Mouse (Mus musculus) MEL (cell line): ENCODE measurements around the gene 4930415O20Rik. TPM values are rescaled to one million over a fixed set of nuclear protein-coding genes. Genes with fewer than 3 reads are reported as not detected.

Source experiments
- DNase-seq: peaks from one replicate; pipeline ENCODE4 v3.0.0; 2011; ENCODE audit warnings: low read depth, low spot score
- H3K27ac ChIP-seq: 2 replicates; pipeline ENCODE4 v1.5.1; 2012; ENCODE audit warnings: low read depth, mild to moderate bottlenecking, control low read depth, low read length, moderate library complexity; ENCODE audit not compliant: control insufficient read depth
- H3K27me3 ChIP-seq, 2 experiments: fragments of 150-350 bp in 1 of 2; sonication (generic) in 1 of 2; 2 replicates each; pipeline ENCODE4 v1.6.1; 2012; ENCODE audit warnings: low read length in 2 of 2, mild to moderate bottlenecking in 2 of 2, improper control_type of control experiment in 1 of 2, moderate library complexity in 1 of 2; ENCODE audit not compliant: insufficient read depth in 2 of 2, control insufficient read depth in 1 of 2
- H3K36me3 ChIP-seq, 2 experiments: 2 replicates each; pipeline ENCODE4 v1.6.1; 2012 to 2014; ENCODE audit warnings: low read length in 2 of 2, improper control_type of control experiment in 1 of 2, inconsistent platforms in 1 of 2, mild to moderate bottlenecking in 1 of 2; ENCODE audit not compliant: insufficient read depth in 2 of 2, control insufficient read depth in 1 of 2
- H3K4me1 ChIP-seq, 2 experiments: fragments of 150-350 bp in 1 of 2; sonication (generic) in 1 of 2; 2 replicates each; pipeline ENCODE4 v1.6.1; 2012; ENCODE audit warnings: low read length in 2 of 2, improper control_type of control experiment in 1 of 2, mild to moderate bottlenecking in 1 of 2; ENCODE audit not compliant: insufficient read depth in 2 of 2, control insufficient read depth in 1 of 2
- H3K4me3 ChIP-seq, 2 experiments: fragments of 150-350 bp in 1 of 2; sonication (generic) in 1 of 2; 2 replicates each; pipeline ENCODE4 v1.5.1; 2012; ENCODE audit warnings: low read depth in 2 of 2, low read length in 2 of 2, mild to moderate bottlenecking in 2 of 2, moderate library complexity in 2 of 2, control low read depth in 1 of 2, improper control_type of control experiment in 1 of 2; ENCODE audit not compliant: control insufficient read depth in 1 of 2, insufficient read depth in 1 of 2
- H3K79me2 ChIP-seq: 2 replicates; pipeline ENCODE4 v1.6.1; 2012; ENCODE audit warnings: mild to moderate bottlenecking, low read length, moderate library complexity; ENCODE audit not compliant: control insufficient read depth, poor library complexity, insufficient read depth
- H3K9ac ChIP-seq: 2 replicates; pipeline ENCODE4 v1.6.1; 2012; ENCODE audit warnings: low read depth, mild to moderate bottlenecking, control low read depth, low read length, moderate library complexity; ENCODE audit not compliant: control insufficient read depth, poor library complexity, severe bottlenecking
- H3K9me3 ChIP-seq: fragments of 150-350 bp; sonication (generic); replicated peaks from 2 replicates; pipeline ENCODE4 v1.6.1; 2012; ENCODE audit warnings: mild to moderate bottlenecking, low read length, improper control_type of control experiment, moderate library complexity; ENCODE audit not compliant: insufficient read depth
- BHLHE40 ChIP-seq: IDR thresholded peaks from 2 replicates; pipeline ENCODE4 v1.6.1; 2012; ENCODE audit warnings: low read depth, mild to moderate bottlenecking, inconsistent platforms, low read length, improper control_type of control experiment, borderline replicate concordance
- CHD1 ChIP-seq: IDR thresholded peaks from 2 replicates; pipeline ENCODE4 v1.6.1; 2012; ENCODE audit warnings: low read depth, mild to moderate bottlenecking, inconsistent platforms, low read length, improper control_type of control experiment
- CTCF ChIP-seq, 3 experiments: IDR thresholded peaks in 2 of 3; conservative IDR thresholded peaks in 1 of 3; 2 replicates each; pipeline ENCODE4 v1.5.1; 2011 to 2012; ENCODE audit warnings: low read length in 3 of 3, low read depth in 2 of 3, mild to moderate bottlenecking in 2 of 3, improper control_type of control experiment in 1 of 3, inconsistent platforms in 1 of 3, mixed read lengths in 1 of 3, moderate library complexity in 1 of 3; ENCODE audit not compliant: control insufficient read depth in 1 of 3, insufficient read depth in 1 of 3, poor library complexity in 1 of 3, severe bottlenecking in 1 of 3
- ELF1 ChIP-seq: IDR thresholded peaks from 2 replicates; pipeline ENCODE4 v1.6.1; 2014; ENCODE audit warnings: low read depth, mild to moderate bottlenecking, inconsistent platforms, low read length, improper control_type of control experiment, moderate library complexity
- ETS1 ChIP-seq: IDR thresholded peaks from 2 replicates; pipeline ENCODE4 v1.6.1; 2012; ENCODE audit warnings: low read depth, mild to moderate bottlenecking, inconsistent platforms, low read length, improper control_type of control experiment, moderate library complexity
- GATA1 ChIP-seq: IDR thresholded peaks from 2 replicates; pipeline ENCODE4 v1.6.1; 2011; ENCODE audit warnings: low read depth, low read length, improper control_type of control experiment
- HCFC1 ChIP-seq: IDR thresholded peaks from 2 replicates; pipeline ENCODE4 v1.6.1; 2012; ENCODE audit warnings: low read depth, mild to moderate bottlenecking, inconsistent platforms, low read length, improper control_type of control experiment, moderate library complexity
- MAZ ChIP-seq: IDR thresholded peaks from 2 replicates; pipeline ENCODE4 v1.6.1; 2012; ENCODE audit warnings: low read depth, mild to moderate bottlenecking, inconsistent platforms, low read length, improper control_type of control experiment
- MEF2A ChIP-seq: IDR thresholded peaks from 2 replicates; pipeline ENCODE4 v1.6.1; 2014; ENCODE audit warnings: low read depth, mild to moderate bottlenecking, inconsistent platforms, low read length, improper control_type of control experiment; ENCODE audit not compliant: poor library complexity, insufficient replicate concordance, severe bottlenecking; ENCODE audit errors: extremely low read depth
- MYB ChIP-seq: IDR thresholded peaks from 2 replicates; pipeline ENCODE4 v1.6.1; 2011; ENCODE audit warnings: mild to moderate bottlenecking, low read depth, low read length, improper control_type of control experiment
- MYC ChIP-seq: IDR thresholded peaks from 2 replicates; pipeline ENCODE4 v1.6.1; 2011; ENCODE audit warnings: low read depth, mild to moderate bottlenecking, low read length, improper control_type of control experiment, moderate library complexity
- NELFE ChIP-seq: IDR thresholded peaks from 2 replicates; pipeline ENCODE4 v1.6.1; 2011; ENCODE audit warnings: low read depth, low read length, improper control_type of control experiment
- NRF1 ChIP-seq: IDR thresholded peaks from 2 replicates; pipeline ENCODE4 v1.6.1; 2014; ENCODE audit warnings: low read depth, mild to moderate bottlenecking, inconsistent platforms, low read length, improper control_type of control experiment, moderate library complexity; ENCODE audit not compliant: poor library complexity, insufficient read depth, severe bottlenecking
- POLR2A ChIP-seq, 2 experiments: IDR thresholded peaks; 2 replicates each; pipeline ENCODE4 v1.6.1; 2011 to 2012; ENCODE audit warnings: low read length in 2 of 2, mild to moderate bottlenecking in 2 of 2, control low read depth in 1 of 2, improper control_type of control experiment in 1 of 2, low read depth in 1 of 2, moderate library complexity in 1 of 2; ENCODE audit not compliant: control insufficient read depth in 1 of 2, insufficient read depth in 1 of 2, poor library complexity in 1 of 2
- POLR2AphosphoS2 ChIP-seq: IDR thresholded peaks from 2 replicates; pipeline ENCODE4 v1.6.1; 2011; ENCODE audit warnings: low read length, improper control_type of control experiment
- POLR2AphosphoS5 ChIP-seq: IDR thresholded peaks from 2 replicates; pipeline ENCODE4 v1.6.1; 2012; ENCODE audit warnings: low read depth, borderline replicate concordance, mild to moderate bottlenecking, inconsistent platforms, low read length, moderate library complexity, mixed read lengths
- RAD21 ChIP-seq: IDR thresholded peaks from 2 replicates; pipeline ENCODE4 v1.6.1; 2011; ENCODE audit warnings: mild to moderate bottlenecking, low read depth, low read length, improper control_type of control experiment
- RCOR1 ChIP-seq: IDR thresholded peaks from 2 replicates; pipeline ENCODE4 v1.6.1; 2012; ENCODE audit warnings: low read depth, mild to moderate bottlenecking, inconsistent platforms, low read length, improper control_type of control experiment
- SMC3 ChIP-seq: IDR thresholded peaks from 2 replicates; pipeline ENCODE4 v1.6.1; 2011; ENCODE audit warnings: low read depth, low read length, improper control_type of control experiment
- TBP ChIP-seq: IDR thresholded peaks from 2 replicates; pipeline ENCODE4 v1.8.0; 2011; ENCODE audit warnings: low read depth, low read length, improper control_type of control experiment
- TCF12 ChIP-seq: IDR thresholded peaks from 2 replicates; pipeline ENCODE4 v1.6.1; 2014; ENCODE audit warnings: low read depth, mild to moderate bottlenecking, inconsistent platforms, low read length, improper control_type of control experiment, moderate library complexity
- UBTF ChIP-seq: IDR thresholded peaks from 2 replicates; pipeline ENCODE4 v1.6.1; 2012; ENCODE audit warnings: low read depth, mild to moderate bottlenecking, inconsistent platforms, low read length, improper control_type of control experiment, moderate library complexity, borderline replicate concordance; ENCODE audit not compliant: insufficient read depth
- ZC3H11A ChIP-seq: IDR thresholded peaks from 2 replicates; pipeline ENCODE4 v1.6.1; 2012; ENCODE audit warnings: low read depth, mild to moderate bottlenecking, inconsistent platforms, low read length, improper control_type of control experiment
- ZKSCAN1 ChIP-seq: IDR thresholded peaks from 2 replicates; pipeline ENCODE4 v1.6.1; 2012; ENCODE audit warnings: low read depth, mild to moderate bottlenecking, inconsistent platforms, low read length, improper control_type of control experiment, moderate library complexity
- ZMIZ1 ChIP-seq: IDR thresholded peaks from 2 replicates; pipeline ENCODE4 v1.6.1; 2012; ENCODE audit warnings: low read depth, mild to moderate bottlenecking, inconsistent platforms, low read length, improper control_type of control experiment, moderate library complexity
- ZNF384 ChIP-seq: IDR thresholded peaks from 2 replicates; pipeline ENCODE4 v1.6.1; 2012; ENCODE audit warnings: low read depth, mild to moderate bottlenecking, inconsistent platforms, low read length, improper control_type of control experiment
- polyA plus RNA-seq, 2 experiments: library from polyadenylated mRNA; stranded (reverse) in 1 of 2; unstranded in 1 of 2; fragments of >175 nt in 1 of 2; fragments of >200 nt in 1 of 2; gene quantifications; 2 replicates each; pipeline versions ENCODE4 v1.2.1 to v1.2.4; 2012; ENCODE audit warnings: low replicate concordance in 2 of 2, low read depth in 1 of 2; ENCODE audit not compliant: insufficient read length in 2 of 2, insufficient read depth in 1 of 2, missing spikeins in 1 of 2
- total RNA-seq: library from RNA; depleted of rRNA; stranded (reverse); fragments of 300-350 nt; gene quantifications from 2 replicates; pipeline ENCODE4 v1.2.3, GENCODE M21; 2012

The 4930415O20Rik gene
- total and polyA plus RNA-seq, 3 experiments: 0.31 to 0.50 TPM; not detected in 1

DNA sequence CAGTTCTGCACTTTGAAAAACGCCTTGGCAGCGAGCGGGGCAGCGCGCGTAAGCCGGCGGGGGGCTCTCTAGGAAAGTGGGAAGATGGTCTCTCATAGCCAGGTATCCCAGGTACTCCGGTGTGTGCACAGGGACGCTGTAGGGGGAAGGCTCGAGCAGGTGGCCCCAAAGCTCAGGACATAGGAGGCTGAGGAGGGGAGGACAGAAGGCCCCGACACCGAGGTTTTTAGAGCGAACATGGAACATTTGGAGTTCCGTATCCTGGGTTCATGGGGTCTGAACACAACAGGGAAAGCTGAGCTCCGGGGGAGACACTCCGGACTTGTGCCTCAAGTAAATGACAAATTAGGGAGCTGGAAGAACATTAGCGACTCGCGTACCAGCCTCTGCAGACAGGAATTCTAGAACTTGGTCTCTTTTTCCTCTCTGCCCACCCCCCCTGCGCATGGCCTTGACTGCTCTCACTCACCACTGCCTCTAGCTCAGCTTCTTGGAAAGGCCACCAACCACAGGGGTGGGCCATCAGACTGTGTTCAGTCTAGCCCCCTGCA, 64.6 kb downstream of the 4930415O20Rik start:
- no peak overlapping the region for H3K9ac ChIP-seq
- no peaks in the 10 kb centered on the region; the same call in 1 of the 2 replicates for H3K79me2 ChIP-seq
- H3K27ac ChIP-seq: no peak overlapping the region
- DNase-seq: no peak
- no peak overlapping the region for H3K4me3 ChIP-seq
- H3K27me3 ChIP-seq: peaks cover 2 to 3% of the 10 kb centered on the region in 2 experiments; a peak in 2 of 4 replicates
- no peaks in the 10 kb centered on the region for H3K9me3 ChIP-seq
- TF ChIP-seq MAZ (no peak), ZNF384 (no peak), MYC (no peak), ZKSCAN1 (no peak), NELFE (no peak), CTCF (IDR thresholded peaks at IDR 0.05 in 2 of 3, conservative IDR thresholded peaks at IDR 0.05 in 1 of 3; ENCODE audit: control insufficient read depth in 1 of 3, insufficient read depth in 1 of 3, low read depth in 2 of 3, low read length in 3 of 3, poor library complexity in 1 of 3, severe bottlenecking in 1 of 3) (no peak), TCF12 (no peak), MYB (no peak), MEF2A (no peak), HCFC1 (no peak), POLR2AphosphoS5 (no peak), ZMIZ1 (no peak)
- peaks cover 0 to 11% of the 10 kb centered on the region in 2 experiments; a peak in 2 of 4 replicates for H3K36me3 ChIP-seq
- H3K4me1 ChIP-seq: peaks cover 0 to 17% of the 10 kb centered on the region in 2 experiments; a peak in 3 of 4 replicates

DNA sequence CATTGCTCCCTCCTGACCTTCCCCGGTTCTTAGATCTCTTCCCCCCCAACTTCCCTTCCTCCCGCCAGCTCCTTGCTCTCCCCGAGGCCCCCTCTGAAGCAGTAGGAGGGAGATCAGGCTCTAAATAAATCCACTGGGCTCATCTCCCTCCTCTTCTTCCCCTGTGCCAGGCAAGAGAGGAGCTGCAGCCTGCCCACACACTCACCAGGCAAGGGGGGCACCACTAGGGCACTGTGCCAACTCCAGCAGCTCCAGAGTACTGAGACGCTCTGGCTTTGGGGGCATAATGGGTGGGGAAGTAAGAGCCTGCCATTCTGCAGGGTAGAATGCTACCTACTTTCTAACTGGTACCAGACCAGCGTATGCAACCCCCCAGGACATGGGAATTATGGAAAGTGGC, 65.7 kb downstream of the 4930415O20Rik start:
- no peak for TF ChIP-seq ELF1
- TF ChIP-seq ZC3H11A: no peak
- no peak for TF ChIP-seq SMC3
- TF ChIP-seq TBP: no peak
- no peak for TF ChIP-seq POLR2AphosphoS5
- no peak for TF ChIP-seq TCF12
- no peak for TF ChIP-seq ETS1
- no peak for TF ChIP-seq GATA1
- no peak for TF ChIP-seq NRF1
- no peak for TF ChIP-seq NELFE
- no peak for TF ChIP-seq POLR2AphosphoS2
- TF ChIP-seq MEF2A: no peak
- no peak for TF ChIP-seq BHLHE40
- no peak for TF ChIP-seq CHD1
- TF ChIP-seq RAD21: no peak
- no peak for TF ChIP-seq RCOR1
- no peak for TF ChIP-seq ZMIZ1
- no peak for TF ChIP-seq UBTF
- no peak for TF ChIP-seq POLR2A (IDR thresholded peaks at IDR 0.05; ENCODE audit: control insufficient read depth in 1 of 2, insufficient read depth in 1 of 2, low read depth in 1 of 2, low read length in 2 of 2, poor library complexity in 1 of 2)
- TF ChIP-seq, all 39 proteins: peak for 0
- peaks cover 0 to 17% of the 10 kb centered on the region in 2 experiments; a peak in 3 of 4 replicates for H3K4me1 ChIP-seq
- H3K4me3 ChIP-seq: no peak overlapping the region
- no peaks in the 10 kb centered on the region for H3K9me3 ChIP-seq
- H3K9ac ChIP-seq: no peak overlapping the region
- peaks cover 0 to 11% of the 10 kb centered on the region in 2 experiments; a peak in 2 of 4 replicates for H3K36me3 ChIP-seq
- H3K27me3 ChIP-seq: peaks cover 2 to 3% of the 10 kb centered on the region in 2 experiments; a peak in 1 of 4 replicates
- DNase-seq: no peak
- no peaks in the 10 kb centered on the region; the same call in 1 of the 2 replicates for H3K79me2 ChIP-seq
- H3K27ac ChIP-seq: no peak overlapping the region
